Mouse (Mus musculus): Measurements from ENCODE around the gene Col4a2. TPM values are rescaled to one million over a fixed set of nuclear protein-coding genes. Genes with fewer than 3 reads are reported as not detected.
"Not testable (repeated sequence)": the region's sequence is repeated elsewhere in the genome, so short reads cannot be mapped to it uniquely, and the experiment has no call there.

The Col4a2 gene
- polyA plus RNA-seq, 1 experiment from 2014 or later: 36.2 TPM

DNA sequence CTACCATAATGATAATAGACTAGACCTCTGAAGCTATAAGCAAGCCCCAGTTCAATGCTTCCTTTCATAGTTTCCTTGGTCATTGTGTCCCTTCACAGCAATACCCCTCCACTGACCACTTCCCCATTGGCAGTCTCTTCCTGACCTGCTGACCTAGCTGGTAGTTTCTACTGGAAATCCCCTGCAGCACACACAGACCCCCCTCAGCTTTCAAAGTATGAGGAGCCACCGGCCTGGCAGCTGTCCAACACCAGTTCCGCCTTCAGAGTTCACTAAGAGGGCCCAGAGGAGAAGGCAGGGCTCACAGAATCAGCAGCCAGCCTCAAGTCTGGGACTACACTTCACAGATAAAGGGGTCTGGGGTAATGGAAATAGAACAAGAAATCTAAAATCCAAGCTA is 148.3 kb downstream of the Col4a2 start:
- no peak for DNase-seq (ENCODE audit: low spot score)
- H3K27ac ChIP-seq (ENCODE audit: low read depth, low read length): no peak overlapping the region
- H3K4me1 ChIP-seq (ENCODE audit: control insufficient read depth, insufficient read depth, low read length): 0 out of 2 replicates have a peak, but pooled peaks cover 2% of the 10 kb centered on the region
- WGBS: 46% methylated on average over 2 of the region's 2 CpGs
- no peaks in the 10 kb centered on the region for H3K36me3 ChIP-seq (ENCODE audit: control insufficient read depth, insufficient read depth, low read length)
- ATAC-seq (ENCODE audit: insufficient read depth, low FRiP score, low TSS enrichment): no peak
- H3K4me3 ChIP-seq (ENCODE audit: low read depth, low read length): no peak overlapping the region
- no peaks in the 10 kb centered on the region for H3K27me3 ChIP-seq (ENCODE audit: control insufficient read depth, insufficient read depth, low read length)
- H3K4me2 ChIP-seq (ENCODE audit: low read depth): no peak overlapping the region
- H3K9ac ChIP-seq (ENCODE audit: low read length): no peak overlapping the region
- H3K9me3 ChIP-seq (ENCODE audit: control insufficient read depth, low read length): no peaks in the 10 kb centered on the region

- no peak for ATAC-seq (ENCODE audit: insufficient read depth, low FRiP score, low TSS enrichment)
- WGBS: 72% methylated on average over 2 of the region's 2 CpGs
- DNase-seq (ENCODE audit: low spot score): no peak
Measured at GRCm38 (mm10) chr8:11461847-11462246, 149.2 kb downstream of the Col4a2 start.

DNA sequence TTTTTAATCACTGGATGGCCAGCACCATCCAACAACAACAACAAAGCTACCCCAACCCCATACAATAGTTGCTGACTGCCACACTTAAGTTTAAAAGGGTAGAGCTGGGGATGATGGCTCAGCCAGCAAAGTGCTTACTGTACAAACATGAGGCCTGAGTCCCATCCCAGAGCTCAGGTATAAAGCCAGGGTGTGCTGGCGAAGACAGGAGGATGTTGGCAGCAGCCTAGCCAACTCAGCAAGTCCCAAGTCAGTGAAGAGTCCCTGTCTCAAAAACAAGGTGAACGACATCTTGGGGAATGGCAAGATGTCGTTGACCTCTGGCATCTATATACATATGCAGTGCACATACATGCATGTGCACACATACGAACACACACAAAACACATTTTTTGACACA is 150.0 kb downstream of the Col4a2 start:
- no peak for DNase-seq (ENCODE audit: low spot score)
- 96% methylated on average over 4 of the region's 4 CpGs for whole genome bisulfite sequencing

More at GRCm38 (mm10) chr8:11461847-11462246, 149.2 kb downstream of the Col4a2 start:
- H3K9me3 ChIP-seq (ENCODE audit: control insufficient read depth, low read length): no peaks in the 10 kb centered on the region
- H3K36me3 ChIP-seq (ENCODE audit: control insufficient read depth, insufficient read depth, low read length): no peaks in the 10 kb centered on the region
- no peaks in the 10 kb centered on the region for H3K27me3 ChIP-seq (ENCODE audit: control insufficient read depth, insufficient read depth, low read length)
- H3K27ac ChIP-seq (ENCODE audit: low read depth, low read length): no peak overlapping the region
- H3K4me3 ChIP-seq (ENCODE audit: low read depth, low read length): no peak overlapping the region
- H3K4me1 ChIP-seq (ENCODE audit: control insufficient read depth, insufficient read depth, low read length): 0 out of 2 replicates have a peak, but pooled peaks cover 2% of the 10 kb centered on the region
- H3K9ac ChIP-seq (ENCODE audit: low read length): no peak overlapping the region
- no peak overlapping the region for H3K4me2 ChIP-seq (ENCODE audit: low read depth)

DNA sequence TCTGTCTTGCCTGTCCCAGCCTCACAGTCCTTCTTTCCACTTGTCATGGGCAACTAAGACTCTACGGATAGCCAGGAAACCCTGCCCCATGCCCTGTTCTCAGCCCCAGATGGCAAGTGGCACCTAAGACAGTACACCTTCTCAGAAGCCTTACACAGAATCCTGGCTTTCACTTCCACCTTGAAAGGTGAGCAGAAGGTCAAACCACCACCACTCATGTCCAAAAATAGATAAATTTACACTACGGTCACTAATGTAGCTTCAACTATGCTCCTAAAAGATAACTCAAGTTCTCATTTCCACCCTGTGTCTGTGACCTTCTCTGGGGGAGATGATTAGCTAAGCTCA is 150.9 kb downstream of the Col4a2 start:
- no peaks in the 10 kb centered on the region for H3K36me3 ChIP-seq (ENCODE audit: control insufficient read depth, insufficient read depth, low read length)
- no peaks in the 10 kb centered on the region for H3K27me3 ChIP-seq (ENCODE audit: control insufficient read depth, insufficient read depth, low read length)
- no peak overlapping the region for H3K27ac ChIP-seq (ENCODE audit: low read depth, low read length)
- 97% methylated on average over 2 of the region's 2 CpGs for WGBS
- no peak for DNase-seq (ENCODE audit: low spot score)
- no peak overlapping the region for H3K4me2 ChIP-seq (ENCODE audit: low read depth)
- H3K9me3 ChIP-seq (ENCODE audit: control insufficient read depth, low read length): no peaks in the 10 kb centered on the region
- H3K4me3 ChIP-seq (ENCODE audit: low read depth, low read length): no peak overlapping the region
- ATAC-seq (ENCODE audit: insufficient read depth, low FRiP score, low TSS enrichment): no peak
- H3K4me1 ChIP-seq (ENCODE audit: control insufficient read depth, insufficient read depth, low read length): 0 out of 2 replicates have a peak, but pooled peaks cover 2% of the 10 kb centered on the region
- no peak overlapping the region for H3K9ac ChIP-seq (ENCODE audit: low read length)

More for the DNA sequence above, 150.0 kb downstream of the Col4a2 start:
- H3K27ac ChIP-seq (ENCODE audit: low read depth, low read length): no peak overlapping the region
- H3K36me3 ChIP-seq (ENCODE audit: control insufficient read depth, insufficient read depth, low read length): no peaks in the 10 kb centered on the region
- H3K4me3 ChIP-seq (ENCODE audit: low read depth, low read length): no peak overlapping the region
- H3K27me3 ChIP-seq (ENCODE audit: control insufficient read depth, insufficient read depth, low read length): no peaks in the 10 kb centered on the region
- H3K4me1 ChIP-seq (ENCODE audit: control insufficient read depth, insufficient read depth, low read length): 0 out of 2 replicates have a peak, but pooled peaks cover 2% of the 10 kb centered on the region
- ATAC-seq (ENCODE audit: insufficient read depth, low FRiP score, low TSS enrichment): no peak
- no peaks in the 10 kb centered on the region for H3K9me3 ChIP-seq (ENCODE audit: control insufficient read depth, low read length)
- H3K9ac ChIP-seq (ENCODE audit: low read length): no peak overlapping the region
- no peak overlapping the region for H3K4me2 ChIP-seq (ENCODE audit: low read depth)

GRCm38 (mm10) chr8:11463889-11464706 is 151.5 kb downstream of the Col4a2 start:
- Histone ChIP-seq H3K9ac (ENCODE audit: low read length) (no peak overlapping the region), H3K27ac (ENCODE audit: low read depth, low read length) (no peak overlapping the region), H3K27me3 (ENCODE audit: control insufficient read depth, insufficient read depth, low read length) (no peaks in the 10 kb centered on the region), H3K4me1 (ENCODE audit: control insufficient read depth, insufficient read depth, low read length) (no peaks in the 10 kb centered on the region), H3K36me3 (ENCODE audit: control insufficient read depth, insufficient read depth, low read length) (no peaks in the 10 kb centered on the region), H3K4me2 (ENCODE audit: low read depth) (no peak overlapping the region), H3K4me3 (ENCODE audit: low read depth, low read length) (no peak overlapping the region), H3K9me3 (ENCODE audit: control insufficient read depth, low read length) (no peaks in the 10 kb centered on the region)
- 78% methylated on average over 12 of the region's 12 CpGs for WGBS
- no peak for DNase-seq (ENCODE audit: low spot score)
- no peak for ATAC-seq (ENCODE audit: insufficient read depth, low FRiP score, low TSS enrichment)

DNA sequence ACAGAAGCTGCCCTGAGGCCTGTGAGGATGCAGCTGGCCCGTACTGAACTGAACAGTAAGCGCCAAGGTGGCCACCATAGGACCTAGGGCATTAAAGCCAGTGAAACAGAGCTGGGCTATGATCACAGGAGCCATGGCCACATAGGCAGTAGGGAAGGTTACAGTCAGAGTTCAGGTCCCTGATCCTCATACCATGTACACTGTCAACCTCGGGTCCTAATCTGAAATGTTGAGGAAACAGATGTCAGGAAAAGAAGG is 152.0 kb downstream of the Col4a2 start:
- H3K4me3 ChIP-seq (ENCODE audit: low read depth, low read length): no peak overlapping the region

DNA sequence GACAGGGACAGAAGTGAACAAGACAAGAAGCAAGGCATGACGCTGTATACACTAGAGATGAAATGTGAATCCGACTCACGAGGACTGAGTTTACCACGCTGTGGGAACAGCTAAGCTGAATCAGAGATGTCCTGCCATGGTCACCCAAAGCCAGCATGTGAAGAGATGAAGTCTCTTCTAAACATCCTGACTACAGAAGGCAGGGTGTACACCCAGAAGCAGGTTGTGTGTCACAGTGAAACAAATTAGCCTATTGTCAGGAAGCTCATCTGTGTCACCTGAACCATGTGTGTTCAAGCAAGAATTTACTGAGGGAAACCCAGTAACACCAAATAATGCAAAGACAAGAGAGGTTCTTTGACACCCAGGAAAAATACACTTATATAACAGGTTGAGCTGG is 153.0 kb downstream of the Col4a2 start:
- no peak for ATAC-seq (ENCODE audit: insufficient read depth, low FRiP score, low TSS enrichment)
- DNase-seq (ENCODE audit: low spot score): no peak

More for the DNA sequence above, 152.0 kb downstream of the Col4a2 start:
- no peak for DNase-seq (ENCODE audit: low spot score)
- Histone ChIP-seq H3K27me3 (ENCODE audit: control insufficient read depth, insufficient read depth, low read length) (no peaks in the 10 kb centered on the region), H3K27ac (ENCODE audit: low read depth, low read length) (no peak overlapping the region), H3K4me1 (ENCODE audit: control insufficient read depth, insufficient read depth, low read length) (no peaks in the 10 kb centered on the region), H3K36me3 (ENCODE audit: control insufficient read depth, insufficient read depth, low read length) (no peaks in the 10 kb centered on the region), H3K4me2 (ENCODE audit: low read depth) (no peak overlapping the region), H3K9me3 (ENCODE audit: control insufficient read depth, low read length) (no peaks in the 10 kb centered on the region), H3K9ac (ENCODE audit: low read length) (no peak overlapping the region)
- no peak for ATAC-seq (ENCODE audit: insufficient read depth, low FRiP score, low TSS enrichment)
- 76% methylated on average over 3 of the region's 3 CpGs for WGBS

GRCm38 (mm10) chr8:11466528-11466927 is 153.9 kb downstream of the Col4a2 start:
- WGBS: 91% methylated on average over 4 of the region's 5 CpGs
- H3K27ac ChIP-seq (ENCODE audit: low read depth, low read length); H3K4me2 ChIP-seq (ENCODE audit: low read depth); H3K9me3 ChIP-seq (ENCODE audit: control insufficient read depth, low read length); H3K36me3 ChIP-seq (ENCODE audit: control insufficient read depth, insufficient read depth, low read length); H3K27me3 ChIP-seq (ENCODE audit: control insufficient read depth, insufficient read depth, low read length); H3K4me3 ChIP-seq (ENCODE audit: low read depth, low read length); DNase-seq (ENCODE audit: low spot score); H3K4me1 ChIP-seq (ENCODE audit: control insufficient read depth, insufficient read depth, low read length); ATAC-seq (ENCODE audit: insufficient read depth, low FRiP score, low TSS enrichment); H3K9ac ChIP-seq (ENCODE audit: low read length): not testable (repeated sequence)

More for the DNA sequence above, 153.0 kb downstream of the Col4a2 start:
- no peak overlapping the region for H3K27ac ChIP-seq (ENCODE audit: low read depth, low read length)
- no peaks in the 10 kb centered on the region for H3K36me3 ChIP-seq (ENCODE audit: control insufficient read depth, insufficient read depth, low read length)
- H3K9ac ChIP-seq (ENCODE audit: low read length): no peak overlapping the region
- 94% methylated on average over 4 of the region's 4 CpGs for WGBS
- no peaks in the 10 kb centered on the region for H3K9me3 ChIP-seq (ENCODE audit: control insufficient read depth, low read length)
- no peaks in the 10 kb centered on the region for H3K27me3 ChIP-seq (ENCODE audit: control insufficient read depth, insufficient read depth, low read length)
- H3K4me3 ChIP-seq (ENCODE audit: low read depth, low read length): no peak overlapping the region
- no peak overlapping the region for H3K4me2 ChIP-seq (ENCODE audit: low read depth)
- H3K4me1 ChIP-seq (ENCODE audit: control insufficient read depth, insufficient read depth, low read length): no peaks in the 10 kb centered on the region

GRCm38 (mm10) chr8:11469095-11469494 is 156.5 kb downstream of the Col4a2 start:
- no peak for ATAC-seq (ENCODE audit: insufficient read depth, low FRiP score, low TSS enrichment)
- H3K27ac ChIP-seq (ENCODE audit: low read depth, low read length): no peak overlapping the region
- H3K9ac ChIP-seq (ENCODE audit: low read length): no peak overlapping the region
- H3K4me3 ChIP-seq (ENCODE audit: low read depth, low read length): no peak overlapping the region
- no peaks in the 10 kb centered on the region for H3K9me3 ChIP-seq (ENCODE audit: control insufficient read depth, low read length)
- no peaks in the 10 kb centered on the region for H3K27me3 ChIP-seq (ENCODE audit: control insufficient read depth, insufficient read depth, low read length)
- H3K36me3 ChIP-seq (ENCODE audit: control insufficient read depth, insufficient read depth, low read length): no peaks in the 10 kb centered on the region
- H3K4me2 ChIP-seq (ENCODE audit: low read depth): no peak overlapping the region
- 7% methylated on average over 3 of the region's 3 CpGs for WGBS
- peak; percentile 23 for DNase-seq (ENCODE audit: low spot score)
- no peaks in the 10 kb centered on the region for H3K4me1 ChIP-seq (ENCODE audit: control insufficient read depth, insufficient read depth, low read length)
